Mouse (Mus musculus) liver, adult 2 months (tissue): ENCODE results near the gene Rnf157. TPM values are rescaled to one million over a fixed set of nuclear protein-coding genes. Genes with fewer than 3 reads are reported as not detected.
"Not testable (repeated sequence)": the region's sequence is repeated elsewhere in the genome, so short reads cannot be mapped to it uniquely, and the experiment has no call there.

Experiments used
- DNase-seq: peaks from one replicate; pipeline ENCODE4 v3.0.0-alpha.2; 2011; ENCODE audit warnings: low read depth, low spot score; ENCODE audit errors: extremely low read depth
- H3K27ac ChIP-seq: fragments of 200-500 bp; replicated peaks from 2 replicates; pipeline ENCODE4 v1.5.1; 2012; ENCODE audit warnings: low read depth, mild to moderate bottlenecking, control low read depth, inconsistent platforms, low read length; ENCODE audit not compliant: insufficient read depth
- H3K27me3 ChIP-seq: fragments of 200-500 bp; 2 replicates; pipeline ENCODE4 v1.6.1; 2012; ENCODE audit warnings: mild to moderate bottlenecking, moderate library complexity, low read length, inconsistent platforms; ENCODE audit not compliant: control insufficient read depth, insufficient read depth
- H3K36me3 ChIP-seq: fragments of 200-500 bp; 2 replicates; pipeline ENCODE4 v1.6.1; 2012; ENCODE audit warnings: low read length, inconsistent platforms; ENCODE audit not compliant: control insufficient read depth, insufficient read depth
- H3K4me1 ChIP-seq: fragments of 200-500 bp; 2 replicates; pipeline ENCODE4 v1.6.1; 2011; ENCODE audit warnings: low read length; ENCODE audit not compliant: control insufficient read depth, insufficient read depth
- H3K4me3 ChIP-seq: fragments of 200-500 bp; 2 replicates; pipeline ENCODE4 v1.5.1; 2011; ENCODE audit warnings: low read depth, mild to moderate bottlenecking, control low read depth, low read length, moderate library complexity; ENCODE audit not compliant: insufficient read depth
- H3K79me2 ChIP-seq: fragments of 200-500 bp; 2 replicates; pipeline ENCODE4 v1.6.1; 2012; ENCODE audit warnings: inconsistent platforms, mild to moderate bottlenecking, low read length, moderate library complexity; ENCODE audit not compliant: control insufficient read depth, insufficient read depth
- H3K9ac ChIP-seq: fragments of 200-500 bp; 2 replicates; pipeline ENCODE4 v1.6.1; 2012; ENCODE audit warnings: low read depth, mild to moderate bottlenecking, control low read depth, inconsistent platforms, low read length
- CTCF ChIP-seq: fragments of 200-500 bp; IDR thresholded peaks from 2 replicates; pipeline ENCODE4 v1.5.1; 2011; ENCODE audit warnings: low read depth, low read length, control low read depth
- POLR2A ChIP-seq: fragments of 200-500 bp; IDR thresholded peaks from 2 replicates; pipeline ENCODE4 v1.6.1; 2011; ENCODE audit warnings: low read length, control low read depth; ENCODE audit not compliant: insufficient read depth; ENCODE audit errors: extremely low read depth
- WGBS: fragments of 180-500 bp; shearing (Covaris S2); methylation state at CpG from one replicate; pipeline ENCODE4 v1.1.7; 2018; 5-methylcytosine and 5-hydroxymethylcytosine counted together
- polyA plus RNA-seq: library from polyadenylated mRNA; depleted of rRNA; stranded (reverse); fragments of >200 nt; gene quantifications from 2 replicates; pipeline ENCODE4 v1.2.3, GENCODE M21; 2012
- total RNA-seq: library from RNA; depleted of rRNA; stranded (reverse); fragments of >200 nt; gene quantifications from 2 replicates; pipeline ENCODE4 v1.2.3, GENCODE M21; 2014

The Rnf157 gene
- total and polyA plus RNA-seq, 2 experiments, result 0.87 to 1.0 TPM

DNA sequence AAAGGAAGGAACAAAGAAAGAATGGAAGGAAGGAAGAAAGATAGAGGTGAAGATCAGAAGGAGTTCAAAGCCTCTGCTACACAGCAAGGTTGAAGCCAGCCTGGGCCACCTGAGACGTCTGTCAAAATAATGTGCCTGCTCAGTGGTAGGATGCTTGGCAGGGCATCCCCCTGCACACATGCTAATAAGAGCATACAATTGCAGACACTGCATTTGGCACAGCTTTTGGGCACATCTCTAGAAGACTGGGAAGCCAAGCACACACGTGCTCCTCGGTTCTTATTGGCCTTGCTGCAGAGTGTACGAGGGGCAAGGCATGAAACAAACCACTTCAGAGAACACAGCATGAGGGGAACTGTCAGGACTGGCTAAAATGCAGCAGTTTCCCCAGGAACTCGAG, 26.8 kb downstream of the Rnf157 start:
- H3K4me3 ChIP-seq, result no peak overlapping the region
- TF ChIP-seq POLR2A (no peak), CTCF (no peak)
- no peak overlapping the region for H3K9ac ChIP-seq
- H3K4me1 ChIP-seq, result no peaks in the 10 kb centered on the region
- H3K36me3 ChIP-seq, result no peaks in the 10 kb centered on the region
- no peaks in the 10 kb centered on the region for H3K79me2 ChIP-seq
- 83% methylated on average over 5 of the region's 5 CpGs for WGBS
- H3K27me3 ChIP-seq, result no peaks in the 10 kb centered on the region
- no peak overlapping the region for H3K27ac ChIP-seq
- no peak for DNase-seq

DNA sequence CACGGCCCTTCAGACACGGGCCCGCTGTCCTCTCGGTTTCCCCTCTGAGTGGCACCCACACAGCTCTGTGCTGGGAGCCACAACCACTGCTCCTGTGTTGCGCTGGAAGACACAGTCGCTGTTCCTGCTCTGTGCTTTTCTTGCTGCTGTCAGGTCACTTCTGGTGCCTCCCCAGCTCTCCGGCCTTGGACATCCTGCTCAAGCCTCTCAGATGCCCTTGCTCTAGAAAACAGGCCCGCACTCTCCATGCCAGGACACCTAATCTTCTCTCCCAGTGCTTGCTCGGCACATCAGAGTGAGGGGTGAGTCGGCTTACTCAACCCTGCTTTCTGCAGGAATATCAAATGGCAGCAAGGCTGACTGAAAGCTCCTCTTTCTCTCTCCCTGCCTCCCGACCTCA, 28.7 kb downstream of the Rnf157 start:
- no peak overlapping the region for H3K9ac ChIP-seq
- H3K79me2 ChIP-seq, result no peaks in the 10 kb centered on the region
- no peaks in the 10 kb centered on the region for H3K27me3 ChIP-seq
- H3K27ac ChIP-seq, result no peak overlapping the region
- TF ChIP-seq POLR2A, result no peak
- no peak for TF ChIP-seq CTCF
- 89% methylated on average over 11 of the region's 11 CpGs for WGBS
- no peak for DNase-seq
- no peaks in the 10 kb centered on the region for H3K36me3 ChIP-seq
- H3K4me3 ChIP-seq, result no peak overlapping the region
- H3K4me1 ChIP-seq, result no peaks in the 10 kb centered on the region

- not testable (repeated sequence) for H3K36me3 ChIP-seq
- WGBS, result 88% methylated on average over 5 of the region's 5 CpGs
These were observed 29.8 kb downstream of the Rnf157 start for GRCm38 (mm10) chr11:116383070-116383469.

GRCm38 (mm10) chr11:116380767-116381166, 32.1 kb downstream of the Rnf157 start:
- H3K27me3 ChIP-seq, result no peaks in the 10 kb centered on the region
- WGBS, result 69% methylated on average over 7 of the region's 7 CpGs
- H3K27ac ChIP-seq, result no peak overlapping the region
- TF ChIP-seq CTCF, result no peak
- no peak for TF ChIP-seq POLR2A
- no peaks in the 10 kb centered on the region for H3K79me2 ChIP-seq
- no peaks in the 10 kb centered on the region for H3K4me1 ChIP-seq
- H3K36me3 ChIP-seq, result no peaks in the 10 kb centered on the region
- no peak for DNase-seq
- no peak overlapping the region for H3K4me3 ChIP-seq
- no peak overlapping the region for H3K9ac ChIP-seq

More at GRCm38 (mm10) chr11:116383070-116383469, 29.8 kb downstream of the Rnf157 start:
- not testable (repeated sequence) for DNase-seq, H3K4me3 ChIP-seq, H3K79me2 ChIP-seq, H3K9ac ChIP-seq, H3K4me1 ChIP-seq, H3K27ac ChIP-seq, H3K27me3 ChIP-seq

GRCm38 (mm10) chr11:116379530-116379929, 33.3 kb downstream of the Rnf157 start:
- no peaks in the 10 kb centered on the region for H3K36me3 ChIP-seq
- 73% methylated on average over 6 of the region's 6 CpGs for WGBS
- no peak overlapping the region for H3K27ac ChIP-seq
- no peaks in the 10 kb centered on the region for H3K27me3 ChIP-seq
- no peak overlapping the region for H3K4me3 ChIP-seq
- DNase-seq, result no peak
- H3K4me1 ChIP-seq, result no peaks in the 10 kb centered on the region
- TF ChIP-seq POLR2A, result no peak
- no peak for TF ChIP-seq CTCF
- H3K9ac ChIP-seq, result no peak overlapping the region
- no peaks in the 10 kb centered on the region for H3K79me2 ChIP-seq

DNA sequence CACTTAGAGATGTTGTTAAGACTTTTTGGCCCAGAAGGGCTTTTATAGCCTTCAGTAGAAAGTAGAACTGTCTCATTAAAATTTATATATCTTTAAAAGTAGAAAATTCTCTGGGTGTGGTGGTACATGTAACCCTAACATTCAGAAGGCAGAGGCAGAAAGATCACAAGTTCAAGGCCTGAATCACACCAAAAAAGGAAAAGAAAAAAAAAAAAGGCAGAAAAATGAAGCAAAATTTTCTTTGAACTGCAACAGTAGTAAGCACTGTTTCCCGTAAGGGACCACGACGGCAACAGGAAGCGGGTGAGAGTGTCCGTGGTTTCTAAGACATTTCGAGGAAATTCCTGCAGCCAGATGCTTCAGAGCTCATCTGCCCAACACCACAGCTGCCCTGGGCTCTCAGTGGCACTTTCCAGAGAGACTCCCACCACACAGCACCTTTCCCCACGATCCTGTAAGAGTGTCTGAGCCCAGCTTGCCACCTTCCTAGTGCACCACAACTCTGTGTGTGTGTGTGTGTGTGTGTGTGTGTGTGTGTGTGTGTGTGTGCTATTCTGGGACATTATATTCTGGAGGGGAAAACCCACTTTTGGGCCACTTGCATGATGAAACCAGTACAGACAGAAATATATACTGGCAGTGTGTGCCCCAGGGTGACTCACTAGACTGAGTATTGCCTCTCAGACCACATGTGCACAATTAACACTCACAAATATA, 35.7 kb downstream of the Rnf157 start:
- H3K9ac ChIP-seq, result no peak overlapping the region
- no peak overlapping the region for H3K27ac ChIP-seq
- H3K27me3 ChIP-seq, result no peaks in the 10 kb centered on the region
- H3K79me2 ChIP-seq, result no peaks in the 10 kb centered on the region
- no peak for DNase-seq
- no peaks in the 10 kb centered on the region for H3K36me3 ChIP-seq
- no peak for TF ChIP-seq CTCF
- no peak for TF ChIP-seq POLR2A
- H3K4me3 ChIP-seq, result no peak overlapping the region
- H3K4me1 ChIP-seq, result no peaks in the 10 kb centered on the region
- WGBS, result 73% methylated on average over 7 of the region's 7 CpGs
